Mouse (Mus musculus) cerebellum, postnatal 10 days (tissue): ENCODE measurements around the gene Hgd.

Experiments
- DNase-seq, 2 experiments: peaks; one replicate each; pipeline ENCODE4 v3.0.0; 2021; ENCODE audit warnings: mixed read lengths in 2 of 2

The Hgd gene

DNA sequence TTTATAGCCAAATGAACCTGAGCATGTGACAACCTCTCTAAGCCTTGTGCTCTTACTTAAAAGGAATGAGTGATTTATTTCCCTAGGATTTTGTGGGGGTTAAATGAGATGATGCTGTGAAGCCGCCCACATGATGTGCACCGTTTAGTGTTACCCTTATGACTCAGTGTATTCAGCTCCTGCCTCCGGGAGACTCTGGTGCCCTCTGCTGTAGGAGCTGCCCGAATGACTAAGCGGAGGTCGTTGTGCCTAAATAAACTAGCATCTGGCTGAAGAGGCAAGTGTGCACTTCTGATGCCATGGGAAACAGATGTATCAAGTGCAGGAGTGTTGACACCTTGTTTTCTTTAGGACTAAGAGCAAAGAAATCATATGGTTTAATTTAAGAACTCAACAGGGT lies 56.2 kb downstream of the Hgd start:
- DNase-seq, result peak in 1 of 2 experiments; percentile 35

DNA sequence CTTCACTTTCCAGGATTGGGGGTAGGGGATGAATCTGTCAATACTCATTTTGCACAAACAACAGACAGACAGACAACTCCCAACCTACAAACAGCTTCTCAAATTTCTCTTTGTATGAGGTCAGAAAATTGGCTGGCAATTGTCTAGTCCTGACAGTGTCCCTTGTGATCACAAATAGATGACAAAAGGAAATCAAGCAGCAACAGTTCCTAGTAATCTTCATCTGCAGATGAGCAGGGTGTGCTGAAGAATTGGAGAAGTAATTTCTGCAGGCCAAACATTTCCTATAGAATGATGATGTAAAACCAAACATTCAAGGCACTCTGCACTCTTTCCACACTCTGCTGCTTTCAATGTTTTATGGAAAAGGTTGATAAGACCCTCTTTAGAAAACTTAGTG lies 57.8 kb downstream of the Hgd start:
- DNase-seq, result no peak

DNA sequence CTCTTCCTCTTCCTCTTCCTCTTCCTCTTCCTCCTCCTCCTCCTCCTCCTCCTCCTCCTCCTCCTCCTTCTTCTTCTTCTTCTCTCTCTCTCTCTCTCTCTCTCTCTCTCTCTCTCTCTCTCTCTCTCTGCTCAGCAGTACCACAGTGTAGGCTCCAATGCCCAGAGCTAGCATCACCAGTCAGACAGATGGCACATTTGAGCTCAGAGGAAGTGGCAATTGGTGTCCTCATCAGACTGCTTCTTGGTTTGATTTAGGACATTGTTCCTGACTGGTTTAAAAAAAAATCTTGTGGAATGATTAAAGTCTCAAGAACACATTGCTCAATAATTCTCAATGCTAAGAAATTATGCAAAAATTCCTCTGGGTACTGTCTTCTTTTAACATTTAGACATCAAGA lies 60.6 kb downstream of the Hgd start:
- peak; percentile 39 to 45 for DNase-seq

DNA sequence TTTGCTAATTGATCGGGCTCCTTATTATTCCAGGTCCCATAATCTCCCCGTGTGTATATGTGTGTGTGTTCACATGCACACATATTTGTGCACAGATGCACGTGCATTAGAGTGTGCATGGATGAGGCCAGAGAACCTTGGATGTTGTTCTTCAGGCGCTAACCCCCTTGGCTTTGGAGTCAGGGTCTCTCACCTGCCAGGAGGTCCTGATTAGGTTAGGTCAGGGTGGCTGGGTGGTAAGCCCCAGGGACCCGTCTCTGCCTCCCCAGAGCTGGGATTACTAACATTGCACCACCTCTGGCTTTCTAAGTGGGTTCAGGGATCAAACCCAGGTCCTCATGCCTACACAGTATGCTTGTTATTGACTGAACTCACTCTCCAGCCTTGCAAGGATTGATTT lies 64.5 kb downstream of the Hgd start:
- DNase-seq, result no peak

GRCm38 (mm10) chr16:37645211-37645610 lies 65.3 kb downstream of the Hgd start:
- no peak for DNase-seq

DNA sequence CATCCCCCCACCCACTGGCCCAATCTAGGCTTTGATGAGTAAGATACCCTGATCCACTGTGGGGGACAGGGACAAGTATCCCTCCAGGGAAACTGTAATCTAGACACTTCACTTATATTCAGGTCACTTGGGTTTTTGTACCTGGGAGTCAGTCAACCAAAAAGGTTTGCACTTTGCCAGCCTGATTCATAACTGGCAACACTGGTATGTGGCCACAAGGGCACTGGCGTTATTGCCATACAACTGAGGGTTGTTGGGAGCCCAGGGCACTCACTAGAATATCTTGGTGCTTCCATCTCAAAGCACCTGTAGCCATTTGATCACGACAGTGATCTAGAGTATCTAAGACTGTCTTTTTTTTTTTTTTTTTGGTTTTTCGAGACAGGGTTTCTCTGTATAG lies 65.8 kb downstream of the Hgd start:
- DNase-seq, result no peak

DNA sequence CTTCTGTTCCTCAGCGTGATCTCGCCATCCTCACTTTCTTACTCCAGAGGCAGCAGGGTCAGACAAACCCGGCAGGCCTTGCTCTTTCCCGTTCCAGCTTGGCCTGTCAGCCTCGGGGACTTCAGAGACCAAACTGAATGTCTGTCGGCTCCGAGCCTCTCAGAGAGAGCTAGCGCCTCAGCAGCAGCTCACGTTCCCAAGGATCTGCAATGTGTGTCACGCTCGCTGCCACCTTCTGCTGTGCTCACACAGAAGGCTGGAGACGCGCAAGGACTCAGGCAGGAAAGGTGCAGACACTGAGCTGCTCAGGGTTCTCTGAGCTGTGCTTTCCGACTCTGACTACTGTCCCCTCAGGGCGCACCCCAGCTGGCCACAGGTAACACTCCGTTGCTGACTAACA lies 67.1 kb downstream of the Hgd start:
- no peak for DNase-seq

- no peak for DNase-seq
These were observed 68.0 kb downstream of the Hgd start for GRCm38 (mm10) chr16:37647936-37648335.

DNA sequence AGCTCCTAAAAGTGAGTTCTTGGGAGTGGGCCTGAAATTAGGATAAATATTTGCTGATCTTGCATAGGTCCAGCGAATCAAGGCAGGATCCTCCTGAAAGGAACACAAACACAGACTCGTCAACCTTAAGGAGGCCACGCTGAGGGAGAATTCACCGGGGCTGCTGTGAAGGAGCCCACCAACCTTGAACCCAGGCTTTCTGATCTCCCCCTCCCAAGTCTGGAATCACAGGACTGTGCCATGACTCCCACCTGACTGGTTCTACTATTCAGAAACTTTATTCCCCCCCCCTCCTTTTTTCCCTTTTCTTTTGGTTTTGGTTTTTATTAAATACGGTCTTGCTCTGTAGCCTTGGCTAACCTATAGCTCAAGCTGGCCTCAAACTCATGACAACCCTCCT lies 69.1 kb downstream of the Hgd start:
- DNase-seq, result no peak

DNA sequence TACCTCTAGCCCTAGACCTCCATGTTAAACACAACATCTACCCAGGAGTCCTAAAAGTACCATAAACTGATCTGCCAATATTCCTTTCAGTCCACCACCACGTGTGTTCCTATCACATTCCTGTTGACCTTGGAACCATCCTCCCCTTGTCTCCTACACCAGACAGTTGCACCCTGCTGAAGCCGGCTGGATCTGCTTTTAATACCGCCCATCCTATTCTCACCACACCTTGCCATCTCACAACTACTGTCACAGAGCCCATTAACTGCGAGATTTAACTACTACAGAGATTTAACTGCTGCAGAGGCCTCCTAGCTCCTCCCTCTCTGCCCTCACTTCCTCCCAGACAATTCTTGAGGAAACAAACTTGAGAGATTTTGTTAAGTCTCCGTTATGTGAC lies 71.5 kb downstream of the Hgd start:
- no peak for DNase-seq

- no peak for DNase-seq
These were observed 72.7 kb downstream of the Hgd start for GRCm38 (mm10) chr16:37652654-37653053.

DNA sequence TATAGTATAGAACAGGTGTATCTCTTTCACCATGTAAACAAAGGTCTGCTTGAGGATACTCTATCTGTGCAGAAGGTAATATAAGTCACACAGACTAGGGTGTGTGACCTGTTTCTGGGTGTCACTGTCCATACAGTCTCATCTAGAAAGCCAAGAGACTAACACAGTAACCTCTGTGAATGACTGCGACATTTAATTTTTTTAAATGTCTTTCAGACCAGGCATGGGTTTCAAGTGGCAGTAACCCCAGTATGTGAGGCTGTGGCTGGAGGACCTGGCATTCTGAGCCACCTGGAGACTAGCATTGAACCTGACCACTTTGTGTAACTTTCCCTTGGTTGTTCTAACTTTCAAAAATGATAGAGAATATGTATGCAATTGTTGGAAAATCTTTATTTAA lies 73.1 kb downstream of the Hgd start:
- DNase-seq, result no peak

- DNase-seq, result peak; percentile 97 to 99
These were observed 74.0 kb downstream of the Hgd start, which contains the start of gene Ndufb4 for GRCm38 (mm10) chr16:37653731-37654657. TSS of gene Ndufb4 (minus strand) at chr16:37654453.

DNA sequence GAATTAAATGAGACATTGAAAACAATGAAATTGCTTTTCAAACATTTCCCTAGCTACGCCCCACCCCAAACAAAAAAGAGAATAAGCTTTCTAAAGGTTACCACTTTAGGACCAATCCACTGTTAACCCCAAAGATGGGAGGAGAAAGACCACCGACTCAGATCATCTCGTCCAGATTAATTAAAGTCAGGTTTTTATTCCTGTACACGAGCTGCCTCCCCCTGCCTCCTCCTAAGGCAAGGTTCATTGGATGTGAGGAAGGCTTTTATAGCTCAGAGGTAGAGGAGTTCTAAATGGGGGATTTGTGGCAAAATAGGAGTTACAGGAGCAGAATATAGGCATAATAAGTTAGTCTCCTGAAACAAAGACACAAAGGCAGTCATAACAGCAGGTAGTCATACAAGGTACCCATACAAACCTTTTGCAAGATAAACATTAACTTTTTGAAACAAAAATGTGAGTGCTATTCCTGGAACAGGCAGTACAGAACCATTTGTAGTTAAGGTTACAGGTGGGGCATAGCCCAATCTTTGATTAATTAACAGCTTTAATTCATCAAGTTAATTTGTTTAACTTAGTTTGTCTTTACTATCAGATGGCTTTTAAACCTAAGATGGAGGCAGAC lies 75.0 kb downstream of the Hgd start:
- no peak for DNase-seq

DNA sequence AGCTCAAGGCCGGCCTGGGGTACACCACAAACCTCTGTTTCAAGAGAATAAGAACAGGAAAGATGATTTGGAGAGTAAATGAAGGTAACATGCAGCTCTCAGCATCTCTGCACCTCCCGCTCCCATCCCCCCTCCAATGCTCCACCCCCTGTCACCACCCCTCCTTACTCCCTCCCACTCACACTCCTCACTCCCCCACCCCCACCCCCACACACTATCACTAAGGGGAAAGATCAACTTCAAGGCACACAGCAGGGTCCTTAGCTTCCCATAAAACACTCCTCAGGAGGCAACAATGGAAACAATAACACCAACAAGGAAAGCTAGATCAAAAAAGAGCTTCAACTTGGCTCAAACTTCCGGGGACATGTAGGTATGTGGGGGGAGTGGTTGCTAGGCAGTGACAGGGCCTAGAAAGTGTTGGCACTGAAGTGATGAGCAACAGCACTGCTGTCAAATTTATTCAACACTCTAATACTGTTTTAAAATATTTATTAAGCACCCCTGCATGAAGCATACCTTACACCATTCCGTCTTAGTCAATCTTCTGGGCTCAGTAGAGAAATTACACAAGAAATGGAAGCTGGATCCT lies 75.9 kb downstream of the Hgd start:
- peak in 1 of 2 experiments; percentile 23 for DNase-seq

- DNase-seq, result no peak
These were observed 76.8 kb downstream of the Hgd start for GRCm38 (mm10) chr16:37656796-37657195.

- DNase-seq, result no peak
These were observed 83.9 kb downstream of the Hgd start for GRCm38 (mm10) chr16:37663643-37664459.

DNA sequence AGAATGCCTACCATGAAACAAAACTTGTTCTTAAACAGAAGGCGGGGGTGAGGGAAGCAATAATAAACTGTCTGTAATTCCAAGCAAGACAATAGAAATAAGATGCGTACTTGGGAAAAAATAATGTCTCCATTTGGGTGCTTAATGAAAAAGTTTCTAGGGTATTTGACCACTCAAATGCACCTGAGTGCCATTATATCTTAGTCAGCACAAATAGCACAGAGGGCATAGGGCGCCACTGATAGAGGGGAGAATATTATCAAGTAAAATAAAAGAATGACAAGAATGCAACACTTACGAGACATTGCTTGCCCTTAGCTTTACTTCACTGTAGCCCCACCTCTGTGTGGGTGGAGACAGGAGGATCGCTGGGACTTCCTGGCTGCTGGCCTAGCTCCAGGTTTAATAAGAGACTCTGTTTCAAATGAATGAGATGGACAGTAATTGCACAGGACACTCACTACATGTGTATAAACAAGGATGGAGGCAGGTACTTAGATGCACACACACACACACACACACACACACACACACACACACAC lies 85.5 kb downstream of the Hgd start:
- DNase-seq, result no peak

- no peak for DNase-seq
These were observed 90.8 kb downstream of the Hgd start for GRCm38 (mm10) chr16:37670666-37671283.

DNA sequence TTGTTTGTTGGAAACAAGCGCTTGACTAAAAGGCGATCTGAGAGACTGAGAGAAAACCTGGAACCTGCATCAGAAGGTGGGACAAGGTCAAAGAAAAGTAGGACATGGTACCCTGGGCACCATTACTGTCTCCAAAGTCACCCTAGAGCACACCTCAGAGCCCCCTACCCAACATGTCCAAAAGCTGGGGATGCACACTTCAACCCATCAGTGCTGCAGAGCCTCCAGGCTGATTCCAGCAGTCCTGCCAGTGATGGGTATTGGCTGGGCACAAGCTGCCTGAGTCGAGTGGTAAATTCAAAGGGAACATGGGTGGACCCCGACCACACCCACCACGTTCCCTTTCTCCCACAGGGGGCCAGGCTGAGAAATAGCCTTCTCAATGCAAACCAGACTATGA lies 95.4 kb downstream of the Hgd start:
- DNase-seq, result no peak

- DNase-seq, result peak; percentile 79 to 82
These were observed 96.2 kb downstream of the Hgd start for GRCm38 (mm10) chr16:37676024-37676676.

- DNase-seq, result no peak
These were observed 96.7 kb downstream of the Hgd start for GRCm38 (mm10) chr16:37676677-37677072.
